In the genomic region with DNA sequence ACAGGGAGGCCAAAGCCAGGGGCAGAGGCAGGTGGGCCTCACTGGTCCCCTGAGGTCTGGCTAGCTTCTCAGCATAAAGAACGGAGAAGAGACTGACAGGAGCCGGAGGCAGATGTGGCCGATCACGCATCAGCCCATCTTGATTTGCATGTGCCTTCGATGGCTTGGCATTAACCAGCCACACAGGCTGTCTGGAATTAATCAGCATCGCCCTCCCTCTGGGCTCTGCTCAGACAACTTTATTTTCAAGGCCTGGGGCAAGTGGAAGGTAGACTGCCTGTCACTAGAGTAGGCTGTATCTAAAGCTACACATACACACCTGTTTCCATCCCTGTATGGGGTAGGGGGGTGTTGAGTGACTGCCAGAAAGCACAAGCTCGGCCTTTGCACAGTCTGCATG, we compare ENCODE assay signal across 19 mouse cellular contexts. TPM values are rescaled to one million over a fixed set of nuclear protein-coding genes. Genes with fewer than 3 reads are reported as not detected.
A peak's percentile ranks its signal among the peaks of the same experiment; 100 is the strongest.
DNase-seq lines count a peak whose midpoint lies in the region; ATAC-seq lines count a peak whose summit lies in the region.
"Had no signal": no experiment of that assay in that cellular context is flagged by ENCODE, and none has a peak within 500 bp of the region (broad histone marks: within the 10 kb centered on the region; RNA-seq: fewer than 3 reads in every experiment).

No protein-coding gene starts in this region.

- H3K27ac ChIP-seq in hindbrain, embryonic 11.5 days (ENCODE audit: low read depth, low read length): no peak overlapping the region
- H3K27ac ChIP-seq in hindbrain, embryonic 10.5 days: no peak overlapping the region
- H3K27ac ChIP-seq in midbrain, embryonic 11.5 days (ENCODE audit: low read depth, low read length): no peak overlapping the region
- H3K27ac ChIP-seq in midbrain, embryonic 10.5 days (replicated peaks): no peak overlapping the region
- 0 out of 2 replicates have a peak overlapping the region, but pooled peaks have one; percentile 14 for H3K27ac ChIP-seq in midbrain, embryonic 13.5 days
- H3K27ac ChIP-seq: liver, embryonic 14.5 days had no signal

- H3K4me1 ChIP-seq in hindbrain, embryonic 11.5 days (replicated peaks; ENCODE audit: control insufficient read depth, insufficient read depth, low read length): no peaks in the 10 kb centered on the region
- H3K4me1 ChIP-seq in hindbrain, embryonic 10.5 days (replicated peaks): peaks cover 26% of the 10 kb centered on the region
- H3K4me1 ChIP-seq in midbrain, embryonic 11.5 days (ENCODE audit: control insufficient read depth, insufficient read depth, low read length): no peaks in the 10 kb centered on the region
- H3K4me1 ChIP-seq in midbrain, embryonic 10.5 days: peaks cover 18% of the 10 kb centered on the region
- peaks cover 19% of the 10 kb centered on the region for H3K4me1 ChIP-seq in midbrain, embryonic 13.5 days (replicated peaks)

- H3K4me3 ChIP-seq in hindbrain, embryonic 11.5 days (ENCODE audit: low read depth, low read length): no peak overlapping the region
- no peak overlapping the region for H3K4me3 ChIP-seq in hindbrain, embryonic 10.5 days
- H3K4me3 ChIP-seq in midbrain, embryonic 11.5 days (ENCODE audit: low read depth, low read length): no peak overlapping the region
- no peak overlapping the region for H3K4me3 ChIP-seq in midbrain, embryonic 10.5 days
- no peak overlapping the region for H3K4me3 ChIP-seq in midbrain, embryonic 13.5 days (replicated peaks)

- H3K9ac ChIP-seq in hindbrain, embryonic 11.5 days (ENCODE audit: low read depth, low read length): no peak overlapping the region
- H3K9ac ChIP-seq in midbrain, embryonic 11.5 days (ENCODE audit: low read length): no peak overlapping the region
- H3K9ac ChIP-seq in midbrain, embryonic 13.5 days (replicated peaks): no peak overlapping the region
- H3K9ac ChIP-seq: liver, embryonic 14.5 days had no signal

- 47% methylated on average over 7 of the region's 7 CpGs for WGBS in hindbrain, embryonic 11.5 days
- WGBS in hindbrain, embryonic 10.5 days: 65% methylated on average over 7 of the region's 7 CpGs
- 68% methylated on average over 7 of the region's 7 CpGs for WGBS in midbrain, embryonic 11.5 days
- 85% methylated on average over 7 of the region's 7 CpGs for WGBS in midbrain, embryonic 10.5 days
- WGBS in midbrain, embryonic 13.5 days: 40% methylated on average over 7 of the region's 7 CpGs

- ATAC-seq in hindbrain, embryonic 11.5 days (ENCODE audit: low FRiP score): no peak
- no peak for ATAC-seq in midbrain, embryonic 11.5 days (ENCODE audit: low FRiP score)
- peak; percentile 64 for ATAC-seq in midbrain, embryonic 13.5 days
- ATAC-seq: activated CD4-positive, CD25-positive, alpha-beta regulatory T cell, adult 4 months; CD4-positive, CD25-positive, alpha-beta regulatory T cell, adult 4 months; intestine, postnatal 0 days had no signal

- H3K27me3 ChIP-seq in hindbrain, embryonic 11.5 days (ENCODE audit: control insufficient read depth, insufficient read depth, low read length): no peaks in the 10 kb centered on the region
- H3K27me3 ChIP-seq in hindbrain, embryonic 10.5 days (ENCODE audit: insufficient read depth, poor library complexity, severe bottlenecking): no peaks in the 10 kb centered on the region
- H3K27me3 ChIP-seq in midbrain, embryonic 11.5 days (ENCODE audit: control insufficient read depth, insufficient read depth, low read length): no peaks in the 10 kb centered on the region
- H3K27me3 ChIP-seq in midbrain, embryonic 10.5 days (ENCODE audit: low read depth, poor library complexity, severe bottlenecking): no peaks in the 10 kb centered on the region
- 0 out of 2 replicates have a peak, but pooled peaks cover 4% of the 10 kb centered on the region for H3K27me3 ChIP-seq in midbrain, embryonic 13.5 days

- no peak overlapping the region for H3K4me2 ChIP-seq in hindbrain, embryonic 11.5 days (replicated peaks; ENCODE audit: low read depth, low read length)
- no peak overlapping the region for H3K4me2 ChIP-seq in midbrain, embryonic 11.5 days
- H3K4me2 ChIP-seq in midbrain, embryonic 13.5 days (replicated peaks): no peak overlapping the region

- H3K9me3 ChIP-seq in hindbrain, embryonic 11.5 days (ENCODE audit: control insufficient read depth, low read length): no peaks in the 10 kb centered on the region
- H3K9me3 ChIP-seq in hindbrain, embryonic 10.5 days: no peaks in the 10 kb centered on the region
- no peaks in the 10 kb centered on the region for H3K9me3 ChIP-seq in midbrain, embryonic 11.5 days (ENCODE audit: control insufficient read depth, low read length)
- H3K9me3 ChIP-seq in midbrain, embryonic 10.5 days (replicated peaks): no peaks in the 10 kb centered on the region
- no peaks in the 10 kb centered on the region for H3K9me3 ChIP-seq in midbrain, embryonic 13.5 days
- H3K9me3 ChIP-seq: G1E had no signal

- peak; percentile 27 for DNase-seq in hindbrain, embryonic 11.5 days (ENCODE audit: low spot score)
- DNase-seq in hindbrain, embryonic 10.5 days (ENCODE audit: low spot score): no peak
- peak; percentile 8 for DNase-seq in midbrain, embryonic 11.5 days (ENCODE audit: low spot score, missing footprints)
- DNase-seq in midbrain, embryonic 10.5 days (ENCODE audit: low spot score): no peak
- DNase-seq in frontal cortex, adult 2 months (ENCODE audit: extremely low spot score in 1 of 2, low spot score in 1 of 2): no peak
- no peak for DNase-seq in layer of hippocampus, postnatal 36 days
- DNase-seq: adrenal gland, postnatal 10 days; cerebellum, adult 11 months; cerebellum, postnatal 14 days; gastrocnemius, postnatal 10 days; retina, postnatal 1 day; thymus, adult 2 months had no signal

- no peaks in the 10 kb centered on the region for H3K36me3 ChIP-seq in hindbrain, embryonic 11.5 days (ENCODE audit: control insufficient read depth, insufficient read depth, low read length)
- H3K36me3 ChIP-seq in hindbrain, embryonic 10.5 days: no peaks in the 10 kb centered on the region
- H3K36me3 ChIP-seq in midbrain, embryonic 11.5 days (ENCODE audit: control insufficient read depth, insufficient read depth, low read length): no peaks in the 10 kb centered on the region
- no peaks in the 10 kb centered on the region for H3K36me3 ChIP-seq in midbrain, embryonic 10.5 days
- no peaks in the 10 kb centered on the region for H3K36me3 ChIP-seq in midbrain, embryonic 13.5 days
- H3K36me3 ChIP-seq: G1E had no signal

RNA-seq across cellular contexts. Expression of a gene that starts 32.2 kb away (rescaled TPM):
- polyA plus RNA-seq in hindbrain, embryonic 11.5 days (2014; fragmentation: Nextera tagmentation; extraction: Ambion mirVana): 139 and 152 TPM in 2 replicates
- 46.9 and 113 TPM in 2 replicates for polyA plus RNA-seq in hindbrain, embryonic 10.5 days (2016; fragmentation: Nextera tagmentation; extraction: Ambion mirVana)
- polyA plus RNA-seq in midbrain, embryonic 11.5 days (2014; fragmentation: Nextera tagmentation; extraction: Ambion mirVana): 60.7 and 68.6 TPM in 2 replicates
- 27.8 and 42.4 TPM in 2 replicates for polyA plus RNA-seq in midbrain, embryonic 10.5 days (2016; fragmentation: Nextera tagmentation; extraction: Ambion mirVana)
- 171 and 203 TPM in 2 replicates for polyA plus RNA-seq in midbrain, embryonic 13.5 days (2015; fragmentation: Nextera tagmentation; extraction: Ambion mirVana)
- polyA plus RNA-seq in frontal cortex, adult 2 months (2012; rRNA removed): 1,241 and 1,286 TPM in 2 replicates
- total RNA-seq in layer of hippocampus, postnatal 36 days (2021): 1,000 to 10,000 TPM; 1,684 to 1,758 TPM
- total RNA-seq: hematopoietic stem cell, adult 5-6 weeks had no signal
- polyA plus RNA-seq: CD4-positive, CD25-positive, alpha-beta regulatory T cell, adult 4 months had no signal

Comparison
In these comparisons a context has a peak if more than half of its experiments do, and no peak if none do; other contexts are left out.
1. DNase-seq: peak in hindbrain, embryonic 11.5 days (single experiment) and midbrain, embryonic 11.5 days (single experiment); none in hindbrain, embryonic 10.5 days (single experiment), midbrain, embryonic 10.5 days (single experiment), frontal cortex, adult 2 months (0 of 2) and layer of hippocampus, postnatal 36 days (0 of 2).